Mouse (Mus musculus): ENCODE measurements around the gene Flt4.

Flt4 gene

GRCm38 (mm10) chr11:49697779-49698178, 88.7 kb downstream of the Flt4 start:
- no peak for DNase-seq (ENCODE audit: low read depth)

DNA sequence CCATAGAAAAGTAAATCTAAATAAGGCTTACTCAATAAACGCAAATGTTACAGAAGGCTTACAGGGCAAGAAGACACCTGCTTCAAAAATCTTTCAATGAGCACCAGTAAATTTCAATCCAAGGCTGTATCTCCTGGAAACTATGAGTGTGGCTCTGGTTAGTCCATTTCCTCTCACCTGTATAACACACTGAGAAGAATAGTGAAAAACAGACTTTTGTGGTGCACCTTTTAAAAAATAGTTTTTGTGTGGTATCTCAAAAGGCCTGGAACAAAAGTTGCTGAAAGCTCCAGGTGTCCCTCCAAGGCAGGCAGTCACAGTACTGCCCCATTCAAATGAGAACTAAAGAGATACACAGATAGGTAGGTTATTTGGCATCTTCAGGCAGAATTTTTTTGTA, 90.0 kb downstream of the Flt4 start:
- no peak for DNase-seq (ENCODE audit: low read depth)

DNA sequence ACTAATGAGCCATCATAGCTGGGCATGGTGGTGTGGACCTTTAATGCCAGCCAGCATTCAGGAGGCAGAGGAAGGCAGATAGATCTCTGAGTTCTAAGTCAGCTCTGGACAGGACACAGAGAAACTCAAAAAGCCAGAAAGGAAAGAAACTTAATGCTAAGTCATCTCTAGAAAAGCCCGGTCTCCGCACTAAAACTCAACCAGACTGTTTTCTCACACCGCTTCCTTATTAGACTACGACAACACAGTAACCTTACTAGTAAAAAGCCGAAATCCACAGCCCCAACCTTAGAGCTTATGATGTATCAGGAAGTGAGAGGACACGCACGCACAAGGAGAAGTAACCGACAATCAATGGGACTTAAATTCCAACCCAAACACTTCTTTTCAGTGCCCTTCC, 93.0 kb downstream of the Flt4 start:
- no peak for DNase-seq (ENCODE audit: low read depth)

Measured in NIH3T3 (cell line).